Mouse (Mus musculus) forebrain, embryonic 16.5 days (tissue): ENCODE data around the gene Usp18. TPM values are rescaled to one million over a fixed set of nuclear protein-coding genes. Genes with fewer than 3 reads are reported as not detected.

Experiments used
- ATAC-seq: fragments of 200-750 bp; cut with Nextera tagmentation; 2 replicates; pipeline ENCODE4 v1.8.0; 2017; ENCODE audit warnings: mild to moderate bottlenecking, moderate library complexity
- H3K27ac ChIP-seq: fragments of 300-500 bp; sonication (generic); 2 replicates; pipeline ENCODE4 v1.5.1; 2014; ENCODE audit warnings: low read length, control low read depth
- H3K27me3 ChIP-seq: fragments of 300-500 bp; sonication (generic); replicated peaks from 2 replicates; pipeline ENCODE4 v1.6.1; 2014; ENCODE audit warnings: low read length; ENCODE audit not compliant: control insufficient read depth, insufficient read depth
- H3K36me3 ChIP-seq: fragments of 300-500 bp; sonication (generic); 2 replicates; pipeline ENCODE4 v1.6.1; 2014; ENCODE audit not compliant: control insufficient read depth, insufficient read depth
- H3K4me1 ChIP-seq: fragments of 300-500 bp; sonication (generic); replicated peaks from 2 replicates; pipeline ENCODE4 v1.6.1; 2014; ENCODE audit warnings: low read length; ENCODE audit not compliant: control insufficient read depth, insufficient read depth
- H3K4me2 ChIP-seq: fragments of 300-500 bp; sonication (generic); 2 replicates; pipeline ENCODE4 v1.6.1; 2014; ENCODE audit warnings: mild to moderate bottlenecking, low read length, control low read depth
- H3K4me3 ChIP-seq: fragments of 300-500 bp; sonication (generic); replicated peaks from 2 replicates; pipeline ENCODE4 v1.5.1; 2014; ENCODE audit warnings: mild to moderate bottlenecking, low read length, control low read depth
- H3K9ac ChIP-seq: fragments of 300-500 bp; sonication (generic); replicated peaks from 2 replicates; pipeline ENCODE4 v1.6.1; 2014; ENCODE audit warnings: low read depth, low read length, control low read depth
- H3K9me3 ChIP-seq: fragments of 300-500 bp; sonication (generic); 2 replicates; pipeline ENCODE4 v1.6.1; 2016; ENCODE audit warnings: low read length; ENCODE audit not compliant: control insufficient read depth
- WGBS: fragments of 180-500 bp; shearing (Covaris S2); extraction: QIAGEN DNeasy Blood & Tissue Kit; methylation state at CpG from one replicate; pipeline ENCODE4 v1.1.7; 2014; 5-methylcytosine and 5-hydroxymethylcytosine counted together
- polyA plus RNA-seq: library from polyadenylated mRNA; unstranded; fragments of >200 nt; fragmentation: Nextera tagmentation; extraction: Ambion mirVana; gene quantifications from 2 replicates; pipeline ENCODE4 v1.2.1, GENCODE M21; 2015

Gene Usp18
- polyA plus RNA-seq, 1 experiment from 2014 or later, result 0.95 TPM

DNA sequence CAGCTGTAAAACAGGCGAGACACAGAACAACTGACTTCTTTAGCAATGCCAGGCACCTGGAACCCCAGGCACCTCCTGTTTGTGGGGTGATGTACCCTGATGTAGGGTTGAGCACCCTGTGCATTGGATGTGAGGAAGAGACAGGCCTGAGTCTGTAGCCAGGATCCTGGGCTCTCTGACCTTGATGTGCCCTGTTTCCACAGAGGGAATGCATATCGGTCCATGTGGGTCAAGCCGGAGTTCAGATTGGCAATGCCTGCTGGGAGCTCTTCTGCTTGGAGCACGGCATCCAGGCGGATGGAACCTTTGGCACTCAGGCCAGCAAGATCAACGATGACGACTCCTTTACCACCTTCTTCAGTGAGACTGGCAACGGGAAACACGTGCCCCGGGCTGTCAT is 25.5 kb upstream of the Usp18 start:
- no peaks in the 10 kb centered on the region for H3K36me3 ChIP-seq
- H3K4me1 ChIP-seq, result no peaks in the 10 kb centered on the region
- H3K9ac ChIP-seq, result no peak overlapping the region
- ATAC-seq, result no peak
- 90% methylated on average over 10 of the region's 10 CpGs for WGBS
- 0 out of 2 replicates have a peak, but pooled peaks cover 2% of the 10 kb centered on the region for H3K27me3 ChIP-seq
- H3K4me2 ChIP-seq, result no peak overlapping the region
- H3K27ac ChIP-seq, result no peak overlapping the region
- H3K9me3 ChIP-seq, result no peaks in the 10 kb centered on the region
- no peak overlapping the region for H3K4me3 ChIP-seq

GRCm38 (mm10) chr6:121221876-121222597 is 23.7 kb upstream of the Usp18 start:
- Histone ChIP-seq H3K9ac (no peak overlapping the region), H3K27me3 (no peaks in the 10 kb centered on the region), H3K36me3 (no peaks in the 10 kb centered on the region), H3K4me3 (no peak overlapping the region), H3K27ac (no peak overlapping the region), H3K4me1 (no peaks in the 10 kb centered on the region), H3K9me3 (no peaks in the 10 kb centered on the region), H3K4me2 (no peak overlapping the region)
- 89% methylated on average over 8 of the region's 8 CpGs for WGBS
- ATAC-seq, result no peak

GRCm38 (mm10) chr6:121223001-121223400 is 22.7 kb upstream of the Usp18 start:
- Histone ChIP-seq H3K4me1 (no peaks in the 10 kb centered on the region), H3K36me3 (no peaks in the 10 kb centered on the region), H3K9ac (no peak overlapping the region), H3K4me3 (no peak overlapping the region), H3K27me3 (no peaks in the 10 kb centered on the region), H3K4me2 (no peak overlapping the region), H3K9me3 (no peaks in the 10 kb centered on the region), H3K27ac (no peak overlapping the region)
- ATAC-seq, result no peak
- WGBS, result 94% methylated on average over 14 of the region's 14 CpGs

GRCm38 (mm10) chr6:121224067-121224466 is 21.6 kb upstream of the Usp18 start:
- ATAC-seq, result no peak
- no peaks in the 10 kb centered on the region for H3K4me1 ChIP-seq
- 75% methylated on average over 5 of the region's 5 CpGs for WGBS

DNA sequence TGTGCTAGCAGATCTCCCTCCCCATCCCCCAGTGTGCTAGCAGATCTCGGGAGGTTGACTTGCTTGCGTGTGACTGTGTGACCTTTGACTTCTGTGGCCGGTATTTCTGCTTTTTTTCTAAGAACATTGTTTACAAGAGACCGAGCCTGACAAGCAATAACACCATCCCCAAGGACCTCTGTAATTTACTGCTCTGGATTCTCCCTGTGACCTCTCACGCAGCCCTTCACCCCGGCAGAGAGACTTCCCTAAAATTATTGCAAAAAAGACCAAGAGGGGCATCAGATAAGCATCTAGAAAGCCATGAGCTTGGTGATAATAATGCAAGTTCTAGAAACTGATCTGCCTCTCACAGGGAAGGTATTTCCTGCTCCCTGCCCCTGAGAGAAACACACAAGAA is 20.7 kb upstream of the Usp18 start:
- no peaks in the 10 kb centered on the region for H3K4me1 ChIP-seq
- no peaks in the 10 kb centered on the region for H3K9me3 ChIP-seq
- H3K36me3 ChIP-seq, result no peaks in the 10 kb centered on the region
- 60% methylated on average over 6 of the region's 6 CpGs for WGBS
- no peak for ATAC-seq
- H3K9ac ChIP-seq, result no peak overlapping the region
- H3K4me2 ChIP-seq, result no peak overlapping the region
- H3K4me3 ChIP-seq, result no peak overlapping the region
- H3K27me3 ChIP-seq, result no peaks in the 10 kb centered on the region
- no peak overlapping the region for H3K27ac ChIP-seq

More at GRCm38 (mm10) chr6:121224067-121224466, 21.6 kb upstream of the Usp18 start:
- Histone ChIP-seq H3K27me3 (no peaks in the 10 kb centered on the region), H3K9ac (no peak overlapping the region), H3K4me3 (no peak overlapping the region), H3K27ac (no peak overlapping the region), H3K4me2 (no peak overlapping the region), H3K9me3 (no peaks in the 10 kb centered on the region), H3K36me3 (no peaks in the 10 kb centered on the region)

GRCm38 (mm10) chr6:121226043-121226442 is 19.7 kb upstream of the Usp18 start:
- no peak for ATAC-seq
- no peaks in the 10 kb centered on the region for H3K27me3 ChIP-seq
- H3K4me2 ChIP-seq, result no peak overlapping the region
- H3K4me3 ChIP-seq, result no peak overlapping the region
- H3K9me3 ChIP-seq, result no peaks in the 10 kb centered on the region
- WGBS, result 67% methylated on average over 4 of the region's 4 CpGs
- no peak overlapping the region for H3K27ac ChIP-seq
- no peak overlapping the region for H3K9ac ChIP-seq
- H3K4me1 ChIP-seq, result no peaks in the 10 kb centered on the region
- no peaks in the 10 kb centered on the region for H3K36me3 ChIP-seq

- H3K4me2 ChIP-seq, result no peak overlapping the region
- no peak overlapping the region for H3K27ac ChIP-seq
- H3K9ac ChIP-seq, result no peak overlapping the region
- no peak overlapping the region for H3K4me3 ChIP-seq
- WGBS, result 98% methylated on average over 2 of the region's 2 CpGs
- no peaks in the 10 kb centered on the region for H3K9me3 ChIP-seq
- H3K27me3 ChIP-seq, result no peaks in the 10 kb centered on the region
- no peaks in the 10 kb centered on the region for H3K4me1 ChIP-seq
- H3K36me3 ChIP-seq, result no peaks in the 10 kb centered on the region
- no peak for ATAC-seq
Measured at GRCm38 (mm10) chr6:121226744-121227143, 19.0 kb upstream of the Usp18 start.

DNA sequence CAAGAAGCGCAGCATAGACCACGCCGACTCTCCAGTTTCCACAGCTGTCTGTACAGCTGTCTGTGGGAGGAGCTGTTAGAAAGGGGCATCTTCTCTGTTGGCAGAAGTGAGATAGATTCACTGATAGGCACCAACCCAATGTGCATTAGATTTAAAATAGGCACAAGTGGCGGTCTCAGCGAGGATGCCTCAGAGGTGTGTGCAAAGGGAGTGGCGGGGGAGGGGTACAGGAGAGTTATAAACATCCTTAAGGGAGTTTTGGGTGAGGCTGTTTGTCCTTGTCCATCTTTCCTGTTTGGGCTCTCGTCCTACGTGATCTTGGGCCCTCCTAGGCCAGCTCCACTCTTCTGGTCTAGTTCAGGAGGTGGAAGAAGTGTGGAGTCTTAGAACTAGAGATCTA is 17.3 kb upstream of the Usp18 start:
- 78% methylated on average over 8 of the region's 8 CpGs for WGBS
- H3K4me3 ChIP-seq, result no peak overlapping the region

DNA sequence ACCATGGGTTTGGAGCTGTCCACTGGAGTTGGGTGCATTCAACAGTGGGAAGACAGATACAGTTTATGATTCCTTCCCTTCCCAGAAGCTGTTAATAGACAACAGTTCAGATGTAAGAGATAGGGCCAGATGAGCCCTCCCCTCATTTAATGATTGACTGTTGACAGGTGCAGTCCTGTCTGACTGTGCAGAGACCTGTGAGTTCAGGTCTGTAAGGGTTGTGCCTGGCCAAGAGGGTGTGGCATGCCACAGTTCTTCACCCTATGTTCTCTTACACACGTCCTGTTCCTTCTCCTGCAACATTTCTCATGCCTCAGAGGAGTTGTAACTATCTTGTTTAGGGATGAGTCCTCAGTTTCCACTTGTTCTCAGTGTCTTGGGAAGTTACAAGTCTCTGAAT is 13.1 kb upstream of the Usp18 start:
- Histone ChIP-seq H3K4me3 (no peak overlapping the region), H3K4me2 (no peak overlapping the region), H3K36me3 (no peaks in the 10 kb centered on the region), H3K9ac (no peak overlapping the region), H3K9me3 (no peaks in the 10 kb centered on the region), H3K4me1 (no peaks in the 10 kb centered on the region), H3K27me3 (no peaks in the 10 kb centered on the region), H3K27ac (no peak overlapping the region)
- ATAC-seq, result no peak
- 69% methylated on average over 1 of the region's 1 CpGs for WGBS

More for the DNA sequence above, 17.3 kb upstream of the Usp18 start:
- no peak overlapping the region for H3K27ac ChIP-seq
- no peaks in the 10 kb centered on the region for H3K36me3 ChIP-seq
- H3K4me2 ChIP-seq, result no peak overlapping the region
- H3K9ac ChIP-seq, result no peak overlapping the region
- H3K9me3 ChIP-seq, result no peaks in the 10 kb centered on the region
- H3K4me1 ChIP-seq, result no peaks in the 10 kb centered on the region
- ATAC-seq, result no peak
- no peaks in the 10 kb centered on the region for H3K27me3 ChIP-seq

GRCm38 (mm10) chr6:121236386-121236785 is 9.3 kb upstream of the Usp18 start:
- Histone ChIP-seq H3K27me3 (no peaks in the 10 kb centered on the region), H3K4me3 (no peak overlapping the region), H3K9ac (no peak overlapping the region), H3K9me3 (no peaks in the 10 kb centered on the region), H3K4me2 (no peak overlapping the region), H3K36me3 (no peaks in the 10 kb centered on the region), H3K27ac (no peak overlapping the region), H3K4me1 (no peaks in the 10 kb centered on the region)
- no peak for ATAC-seq
- 93% methylated on average over 2 of the region's 2 CpGs for WGBS
